Mouse (Mus musculus): ENCODE measurements around the gene Snrpb2. TPM values are rescaled to one million over a fixed set of nuclear protein-coding genes. Genes with fewer than 3 reads are reported as not detected.

Gene Snrpb2
- total and polyA plus RNA-seq, 3 experiments: 31.0 to 201 (median 116) TPM

- TF ChIP-seq JUND (conservative IDR thresholded peaks at IDR 0.05; ENCODE audit: low read depth, low read length) (no peak), E2F4 (IDR thresholded peaks at IDR 0.05; ENCODE audit: insufficient replicate concordance, low read depth, low read length) (no peak), ZKSCAN1 (IDR thresholded peaks at IDR 0.05; ENCODE audit: borderline replicate concordance, low read depth, low read length) (no peak), HCFC1 (IDR thresholded peaks at IDR 0.05; ENCODE audit: low read depth, low read length) (no peak), EP300 (IDR thresholded peaks at IDR 0.05; ENCODE audit: low read length) (no peak), MAX (IDR thresholded peaks at IDR 0.05; ENCODE audit: low read length) (no peak), POLR2AphosphoS2 (IDR thresholded peaks at IDR 0.05; ENCODE audit: low read depth, low read length) (no peak), ZMIZ1 (IDR thresholded peaks at IDR 0.05; ENCODE audit: low read depth, low read length) (no peak), UBTF (IDR thresholded peaks at IDR 0.05; ENCODE audit: low read depth, low read length) (no peak), CHD1 (IDR thresholded peaks at IDR 0.05; ENCODE audit: low read depth, low read length) (no peak), NRF1 (IDR thresholded peaks at IDR 0.05; ENCODE audit: low read depth, low read length) (no peak), ETS1 (conservative IDR thresholded peaks at IDR 0.05; ENCODE audit: low read depth, low read length) (no peak), MXI1 (IDR thresholded peaks at IDR 0.05; ENCODE audit: low read depth, low read length) (no peak), MAZ (IDR thresholded peaks at IDR 0.05; ENCODE audit: low read depth, low read length) (no peak), MAFK (IDR thresholded peaks at IDR 0.05; ENCODE audit: insufficient replicate concordance, low read length) (no peak), IRF4 (IDR thresholded peaks at IDR 0.05; ENCODE audit: low read depth, low read length) (no peak), USF2 (conservative IDR thresholded peaks at IDR 0.05; ENCODE audit: low read depth, low read length) (no peak), MYC (IDR thresholded peaks at IDR 0.05; ENCODE audit: low read depth, low read length) (no peak), KAT2A (IDR thresholded peaks at IDR 0.05; ENCODE audit: insufficient replicate concordance, low read length) (no peak)
- Histone ChIP-seq H3K27me3 (replicated peaks) (peaks cover 55% of the 10 kb centered on the region), H3K9ac (ENCODE audit: insufficient read depth, low read depth) (no peak overlapping the region), H3K4me1 (ENCODE audit: control insufficient read depth in 1 of 2, insufficient read depth in 2 of 2) (no peaks in the 10 kb centered on the region), H3K27ac (ENCODE audit: insufficient read depth, low read depth) (no peak overlapping the region), H3K79me2 (replicated peaks; ENCODE audit: control insufficient read depth, extremely low read depth, insufficient read depth, poor library complexity, severe bottlenecking) (no peaks in the 10 kb centered on the region), H3K9me3 (replicated peaks; ENCODE audit: low read length) (no peaks in the 10 kb centered on the region), H3K4me3 (replicated peaks in 1 of 3; ENCODE audit: low read depth in 2 of 3, low read length in 2 of 3, poor library complexity in 1 of 3) (no peak overlapping the region), H3K36me3 (replicated peaks in 1 of 2; ENCODE audit: control insufficient read depth in 1 of 2, insufficient read depth in 1 of 2, low read length in 1 of 2) (no peaks in the 10 kb centered on the region), H3K4me2 (ENCODE audit: insufficient read depth, low read depth, poor library complexity, severe bottlenecking) (no peak overlapping the region)
- dilution Hi-C loops (cut with MboI; ENCODE audit: extremely low pct_ligation_motif_present, extremely low pct_unique_long_range_greater_than_20kb, low sequenced_read_pairs): no loop called here
- no peak for DNase-seq (ENCODE audit: extremely low read depth)
- in situ Hi-C loops (cut with MboI; ENCODE audit: low pct_ligation_motif_present, low pct_unique_long_range_greater_than_20kb, low sequenced_read_pairs): no loop called here
Observed at GRCm38 (mm10) chr2:143089866-143090265, 27.0 kb downstream of the Snrpb2 start.

- Histone ChIP-seq H3K79me2 (replicated peaks; ENCODE audit: control insufficient read depth, extremely low read depth, insufficient read depth, poor library complexity, severe bottlenecking) (no peaks in the 10 kb centered on the region), H3K27me3 (replicated peaks) (peaks cover 63% of the 10 kb centered on the region), H3K27ac (ENCODE audit: insufficient read depth, low read depth) (no peak overlapping the region), H3K4me1 (ENCODE audit: control insufficient read depth in 1 of 2, insufficient read depth in 2 of 2) (no peaks in the 10 kb centered on the region), H3K9ac (ENCODE audit: insufficient read depth, low read depth) (no peak overlapping the region), H3K36me3 (replicated peaks in 1 of 2; ENCODE audit: control insufficient read depth in 1 of 2, insufficient read depth in 1 of 2, low read length in 1 of 2) (no peaks in the 10 kb centered on the region), H3K4me3 (replicated peaks in 1 of 3; ENCODE audit: low read depth in 2 of 3, low read length in 2 of 3, poor library complexity in 1 of 3) (no peak overlapping the region), H3K4me2 (ENCODE audit: insufficient read depth, low read depth, poor library complexity, severe bottlenecking) (no peak overlapping the region), H3K9me3 (replicated peaks; ENCODE audit: low read length) (peaks cover 2% of the 10 kb centered on the region)
- no peak for TF ChIP-seq MYC (IDR thresholded peaks at IDR 0.05; ENCODE audit: low read depth, low read length)
- peak; percentile 64 for TF ChIP-seq SMC3 (IDR thresholded peaks at IDR 0.05; ENCODE audit: low read depth, low read length)
- no peak for TF ChIP-seq UBTF (IDR thresholded peaks at IDR 0.05; ENCODE audit: low read depth, low read length)
- peak; percentile 32 to 84; a peak in 3 of 4 replicates for TF ChIP-seq CTCF (conservative IDR thresholded peaks at IDR 0.05 in 1 of 2, IDR thresholded peaks at IDR 0.05 in 1 of 2; ENCODE audit: low read depth in 2 of 2, low read length in 2 of 2)
- peak; percentile 85 for TF ChIP-seq RAD21 (IDR thresholded peaks at IDR 0.05; ENCODE audit: low read depth, low read length)
- TF ChIP-seq POLR2AphosphoS2 (IDR thresholded peaks at IDR 0.05; ENCODE audit: low read depth, low read length): no peak
- peak; percentile 43 for DNase-seq (ENCODE audit: extremely low read depth)
- dilution Hi-C loops (cut with MboI; ENCODE audit: extremely low pct_ligation_motif_present, extremely low pct_unique_long_range_greater_than_20kb, low sequenced_read_pairs): no loop called here
- in situ Hi-C loops (cut with MboI; ENCODE audit: low pct_ligation_motif_present, low pct_unique_long_range_greater_than_20kb, low sequenced_read_pairs): no loop called here
Observed at GRCm38 (mm10) chr2:143093726-143094125, 30.9 kb downstream of the Snrpb2 start.
